Mouse (Mus musculus) gastrocnemius, postnatal 4 days (tissue): ENCODE results near the gene Klrg1. TPM values are rescaled to one million over a fixed set of nuclear protein-coding genes. Genes with fewer than 3 reads are reported as not detected.

Source experiments
- DNase-seq, 2 experiments: peaks; one replicate each; pipeline ENCODE4 v3.0.0; 2021 to 2022; ENCODE audit warnings: low spot score in 2 of 2, mixed read lengths in 2 of 2
- long read RNA-seq, 2 experiments: library from polyadenylated mRNA; stranded (forward); transcript quantifications; one replicate each; pipeline ENCODE4 v2.0.0; 2021
- total RNA-seq, 2 experiments: library from RNA; stranded (reverse); gene quantifications; 2 replicates each; pipeline ENCODE4 v1.2.3; 2021

Gene Klrg1
- total RNA-seq: not detected
- long read RNA-seq, experiment 1, partial matches to known transcripts: 0 of 1 reads
- long read RNA-seq, experiment 1, other reads (novel, unspliced or antisense): 0 of 1 reads
- long read RNA-seq, experiment 2: 0 reads

GRCm38 (mm10) chr6:122282782-122283181 lies at the start of gene Klrg1:
TSS of gene Klrg1 (minus strand) at chr6:122282882.
- DNase-seq: no peak

GRCm38 (mm10) chr6:122325361-122325975 lies 42.8 kb upstream of the Klrg1 start:
- DNase-seq: no peak

GRCm38 (mm10) chr6:122318726-122319125 lies 36.0 kb upstream of the Klrg1 start:
- no peak for DNase-seq

GRCm38 (mm10) chr6:122310187-122310820 lies 27.6 kb upstream of the Klrg1 start:
- DNase-seq: no peak

- DNase-seq: no peak
These were observed 26.8 kb upstream of the Klrg1 start for GRCm38 (mm10) chr6:122309446-122309960.

- DNase-seq: peak; percentile 71 to 88
These were observed 26.1 kb upstream of the Klrg1 start, which contains the start of gene M6pr for GRCm38 (mm10) chr6:122308505-122309393. TSS of gene M6pr (plus strand) at chr6:122308720.

- DNase-seq: no peak
These were observed 25.4 kb upstream of the Klrg1 start for GRCm38 (mm10) chr6:122308136-122308504.

GRCm38 (mm10) chr6:122306707-122307106 lies 24.0 kb upstream of the Klrg1 start:
- DNase-seq: no peak

- no peak for DNase-seq
These were observed 22.3 kb upstream of the Klrg1 start for GRCm38 (mm10) chr6:122304790-122305555.

GRCm38 (mm10) chr6:122304355-122304754 lies 21.7 kb upstream of the Klrg1 start:
- peak; percentile 60 to 75 for DNase-seq

- no peak for DNase-seq
These were observed 20.8 kb upstream of the Klrg1 start for GRCm38 (mm10) chr6:122303526-122303925.

GRCm38 (mm10) chr6:122302661-122303060 lies 20.0 kb upstream of the Klrg1 start:
- DNase-seq: no peak

GRCm38 (mm10) chr6:122302121-122302520 lies 19.4 kb upstream of the Klrg1 start:
- DNase-seq: no peak

GRCm38 (mm10) chr6:122299621-122300133 lies 17.0 kb upstream of the Klrg1 start:
- no peak for DNase-seq

- no peak for DNase-seq
These were observed 15.5 kb upstream of the Klrg1 start for GRCm38 (mm10) chr6:122298223-122298609.

GRCm38 (mm10) chr6:122297279-122298222 lies 14.9 kb upstream of the Klrg1 start:
- DNase-seq: no peak

- no peak for DNase-seq
These were observed 14.2 kb upstream of the Klrg1 start for GRCm38 (mm10) chr6:122296918-122297278.

- DNase-seq: no peak
These were observed 12.6 kb upstream of the Klrg1 start for GRCm38 (mm10) chr6:122295242-122295641.

GRCm38 (mm10) chr6:122294290-122294689 lies 11.6 kb upstream of the Klrg1 start:
- no peak for DNase-seq
